Mouse (Mus musculus): ENCODE results near the gene Foxq1. TPM values are rescaled to one million over a fixed set of nuclear protein-coding genes. Genes with fewer than 3 reads are reported as not detected.
A peak's percentile ranks its signal among the peaks of the same experiment; 100 is the strongest.

The Foxq1 gene
- polyA plus RNA-seq (2021): 2.3 TPM

DNA sequence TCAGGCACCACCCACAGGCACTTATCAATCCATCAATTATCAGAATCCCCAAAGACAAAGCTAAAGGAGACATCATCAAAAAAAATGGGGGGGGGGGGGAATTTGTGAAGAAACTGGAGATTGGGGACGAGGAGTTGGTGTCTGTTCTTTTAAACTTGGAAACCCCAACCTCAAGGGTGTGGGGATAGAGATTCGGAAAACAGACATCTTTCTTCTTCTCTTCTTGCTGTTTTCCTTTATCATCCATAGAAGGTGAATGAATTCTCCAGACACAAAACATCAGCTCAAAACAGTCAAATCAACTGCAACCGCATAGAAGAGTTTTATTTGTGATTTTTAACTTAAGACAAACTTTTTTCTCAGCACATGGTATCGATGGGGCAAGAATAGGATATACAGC, at the start of gene Foxq1:
Foxq1 (plus strand) TSS at position 301 of the 400 bp plus-strand sequence.
- in situ Hi-C loops (cut with MboI; ENCODE audit: low pct_unique_long_range_greater_than_20kb): no loop called here
- no peak for TF ChIP-seq CTCF (IDR thresholded peaks at IDR 0.05)
- no peak for ATAC-seq
- ChIA-PET CTCF (interaction anchor here (1.0 to 2.3 kb wide), 2 partner anchors 9 to 348 kb away, joined by 3 to 9 read pairs; no protein-coding TSS in a partner anchor), POLR2A (no interaction called here)
- no peaks in the 10 kb centered on the region for H3K27me3 ChIP-seq
- DNase-seq (ENCODE audit: low read depth, low spot score): no peak

DNA sequence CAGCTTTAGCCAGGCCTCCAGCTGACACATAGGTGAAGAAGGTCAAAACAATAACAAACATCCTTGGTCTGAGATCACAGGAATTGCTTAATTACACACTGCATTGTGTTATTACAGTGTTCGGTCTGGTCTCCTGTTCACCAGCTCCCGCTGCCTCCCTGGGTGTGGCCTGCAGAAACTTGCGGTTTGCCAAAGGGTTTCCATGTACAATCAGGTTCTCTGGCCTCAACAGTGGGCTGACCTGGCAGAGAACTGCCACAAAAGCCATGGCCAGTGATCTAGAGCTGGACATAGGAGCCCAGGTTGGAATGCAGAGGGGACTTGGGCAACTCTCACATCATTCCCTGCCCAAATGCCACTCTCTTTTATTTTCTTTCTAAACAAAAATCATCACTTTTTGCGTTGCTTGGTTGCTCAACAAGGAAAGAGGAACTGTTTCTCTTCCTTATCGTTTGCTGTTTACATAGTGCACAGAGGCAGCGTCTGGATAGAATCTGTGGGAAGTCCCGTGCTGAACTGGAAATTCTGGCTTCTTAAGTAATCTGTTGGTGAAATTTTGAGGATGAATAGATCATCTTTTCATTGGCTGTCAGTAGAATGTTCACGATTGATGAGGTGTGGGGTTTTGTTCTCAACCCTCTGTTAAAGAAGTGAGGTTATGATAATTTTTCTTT, 49.3 kb upstream of the Foxq1 start:
- ATAC-seq (no peak), DNase-seq (ENCODE audit: low read depth, low spot score) (no peak)
- POLR2A ChIA-PET: no interaction called here
- TF ChIP-seq CTCF (IDR thresholded peaks at IDR 0.05): no peak
- in situ Hi-C loops (cut with MboI; ENCODE audit: low pct_unique_long_range_greater_than_20kb): no loop called here
- CTCF ChIA-PET: interaction anchor here (0.9 to 1.1 kb wide), 2 partner anchors 19 to 29 kb away, joined by 3 read pairs; no protein-coding TSS in a partner anchor
- H3K27me3 ChIP-seq: no peaks in the 10 kb centered on the region

DNA sequence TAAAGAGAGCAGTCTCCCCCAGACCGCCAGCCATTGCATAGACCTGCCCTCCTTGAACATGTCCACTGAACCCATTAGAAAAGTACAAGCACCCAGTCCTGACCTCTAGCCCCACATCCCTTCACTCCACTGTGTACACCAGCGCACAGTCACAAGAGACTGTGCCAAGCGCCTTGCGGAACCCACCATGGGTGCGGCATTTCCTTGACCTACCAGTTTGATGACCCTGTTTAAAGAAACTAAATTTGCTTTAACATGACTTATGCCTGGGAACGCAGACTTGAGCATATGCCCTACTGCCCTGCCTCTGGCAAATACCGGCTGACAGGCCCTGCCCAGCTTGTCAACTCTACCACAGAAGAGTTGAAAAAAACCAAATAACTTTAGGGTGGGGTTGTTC, 40.7 kb upstream of the Foxq1 start:
- ATAC-seq (no peak), DNase-seq (ENCODE audit: low read depth, low spot score) (no peak)
- H3K27me3 ChIP-seq: no peaks in the 10 kb centered on the region
- in situ Hi-C loops (cut with MboI; ENCODE audit: low pct_unique_long_range_greater_than_20kb): no loop called here
- no peak for TF ChIP-seq CTCF (IDR thresholded peaks at IDR 0.05)
- POLR2A ChIA-PET: no interaction called here
- CTCF ChIA-PET: interaction anchor here (2.2 kb wide), 1 partner anchor 10 kb away, joined by 7 read pairs; no protein-coding TSS in a partner anchor

DNA sequence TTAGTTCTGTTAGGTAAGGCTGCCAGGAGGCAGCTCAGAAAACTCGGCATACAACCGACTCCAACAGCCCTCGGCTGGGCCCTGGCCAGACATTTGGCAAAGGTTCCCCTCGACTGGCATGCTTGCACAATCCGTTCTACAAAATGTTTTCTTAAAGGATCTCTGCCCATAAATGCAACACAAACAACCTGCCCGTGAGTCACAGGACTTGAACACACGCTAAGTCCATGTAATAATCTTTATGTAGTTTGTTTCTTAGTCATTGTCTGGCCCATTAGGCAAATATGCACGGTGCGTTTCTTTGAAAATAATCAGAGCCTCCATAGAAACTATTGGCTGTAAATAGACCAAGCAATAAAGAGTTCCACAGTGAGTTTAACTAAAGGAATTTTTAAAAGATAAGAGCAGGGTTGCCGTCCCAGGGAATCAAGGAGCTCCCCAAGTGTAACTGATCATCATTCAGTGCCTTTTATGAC, 37.5 kb upstream of the Foxq1 start:
- DNase-seq (ENCODE audit: low read depth, low spot score) (peak; percentile 96), ATAC-seq (peak; percentile 86)
- no peaks in the 10 kb centered on the region for H3K27me3 ChIP-seq
- in situ Hi-C loops (cut with MboI; ENCODE audit: low pct_unique_long_range_greater_than_20kb): no loop called here
- ChIA-PET POLR2A (interaction anchor here (1.2 kb wide), 1 partner anchor 49 kb away, joined by 3 read pairs; no protein-coding TSS in a partner anchor), CTCF (interaction anchor here (0.9 to 2.2 kb wide), 5 partner anchors 11 to 310 kb away, joined by 3 to 8 read pairs (median 4); no protein-coding TSS in a partner anchor)
- TF ChIP-seq CTCF (IDR thresholded peaks at IDR 0.05): no peak

DNA sequence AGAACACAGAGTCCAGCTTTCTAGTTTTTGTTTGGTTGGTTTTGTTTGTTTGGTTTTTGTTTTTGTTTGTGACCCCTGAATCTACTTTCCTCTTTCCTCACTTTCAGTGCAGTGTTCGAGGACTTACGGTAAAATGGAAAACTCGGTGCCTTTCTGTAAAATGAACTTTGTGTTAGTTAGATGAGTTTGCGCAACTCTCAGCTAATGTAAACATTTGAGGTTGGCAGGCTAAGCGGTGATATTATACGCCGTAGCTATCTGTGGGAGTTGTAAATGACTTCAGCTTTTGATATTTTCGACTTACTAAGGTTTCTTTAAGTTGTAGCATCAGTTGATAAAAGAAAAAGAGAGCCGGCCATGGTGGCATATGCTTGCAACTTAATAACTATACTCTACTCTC, 37.0 kb upstream of the Foxq1 start:
- in situ Hi-C loops (cut with MboI; ENCODE audit: low pct_unique_long_range_greater_than_20kb): no loop called here
- no peak for TF ChIP-seq CTCF (IDR thresholded peaks at IDR 0.05)
- ATAC-seq (no peak), DNase-seq (ENCODE audit: low read depth, low spot score) (no peak)
- ChIA-PET CTCF (interaction anchor here (0.9 to 2.2 kb wide), 4 partner anchors 11 to 311 kb away, joined by 3 to 8 read pairs (median 4); no protein-coding TSS in a partner anchor), POLR2A (interaction anchor here (1.2 kb wide), 1 partner anchor 50 kb away, joined by 3 read pairs; no protein-coding TSS in a partner anchor)
- H3K27me3 ChIP-seq: no peaks in the 10 kb centered on the region

DNA sequence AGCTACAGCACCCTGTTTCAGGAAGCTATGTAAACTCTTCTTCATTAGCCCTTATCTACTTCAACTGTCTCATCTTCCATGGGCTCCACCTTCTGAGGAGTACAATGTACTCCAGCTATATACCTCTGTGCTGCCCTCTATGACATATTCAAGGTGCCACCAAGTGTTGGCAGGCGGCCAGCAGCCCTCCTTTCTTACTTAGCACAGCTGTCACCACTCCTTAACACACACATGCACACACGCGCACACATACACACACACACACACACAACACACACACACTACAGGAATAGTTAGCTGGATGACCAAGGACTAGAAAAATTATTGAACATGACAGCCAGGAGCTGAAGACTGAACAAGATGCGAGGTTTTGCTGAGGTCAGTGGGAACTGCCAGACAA, 31.0 kb upstream of the Foxq1 start:
- POLR2A ChIA-PET: interaction anchor here (1.3 kb wide), 1 partner anchor 14 kb away, joined by 4 read pairs; no protein-coding TSS in a partner anchor
- TF ChIP-seq CTCF (IDR thresholded peaks at IDR 0.05): no peak
- ATAC-seq: no peak
- no peaks in the 10 kb centered on the region for H3K27me3 ChIP-seq
- DNase-seq (ENCODE audit: low read depth, low spot score): no peak
- in situ Hi-C loops (cut with MboI; ENCODE audit: low pct_unique_long_range_greater_than_20kb): no loop called here
- CTCF ChIA-PET: interaction anchor here (0.8 kb wide), 1 partner anchor 14 kb away, joined by 3 read pairs; no protein-coding TSS in a partner anchor

DNA sequence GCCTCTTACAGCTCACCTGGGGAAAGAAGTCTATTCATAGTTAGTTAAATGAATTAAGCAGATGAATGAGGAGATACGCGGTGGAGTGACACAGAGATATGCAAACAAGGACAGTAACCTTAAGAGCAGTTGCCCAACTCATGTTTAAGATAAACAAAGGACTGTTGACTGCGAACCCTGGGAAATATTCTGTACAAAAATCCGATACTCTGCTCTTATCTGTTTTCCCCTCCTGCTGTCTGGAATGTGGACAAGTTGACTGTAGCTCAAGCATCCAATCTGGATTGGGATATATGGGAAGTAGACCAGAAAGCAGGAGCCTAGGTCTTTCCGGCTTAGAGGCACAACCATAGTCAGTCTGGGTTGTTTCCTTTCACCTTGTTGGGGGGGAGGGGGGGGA, 24.7 kb upstream of the Foxq1 start:
- ATAC-seq (no peak), DNase-seq (ENCODE audit: low read depth, low spot score) (no peak)
- H3K27me3 ChIP-seq: no peaks in the 10 kb centered on the region
- in situ Hi-C loops (cut with MboI; ENCODE audit: low pct_unique_long_range_greater_than_20kb): no loop called here
- no peak for TF ChIP-seq CTCF (IDR thresholded peaks at IDR 0.05)
- ChIA-PET POLR2A (no interaction called here), CTCF (no interaction called here)

DNA sequence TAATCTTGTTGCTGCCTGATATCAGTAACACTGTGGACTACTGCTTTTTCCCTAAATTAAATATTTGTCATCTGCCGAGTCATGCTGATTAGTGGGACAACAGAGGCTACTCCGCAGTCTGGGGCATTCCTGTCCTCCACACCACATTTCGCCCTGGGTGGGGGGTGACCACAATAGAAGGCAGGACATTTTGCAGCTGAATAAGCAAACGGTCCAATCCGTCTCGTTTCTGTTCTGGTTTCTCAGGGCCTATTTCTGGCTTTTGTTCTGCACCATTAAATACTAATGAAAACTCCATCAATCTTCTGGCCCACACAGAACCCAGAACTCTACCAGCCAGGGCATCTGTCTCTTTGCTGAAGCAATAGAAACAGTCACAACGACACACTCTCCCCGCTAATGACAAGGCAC, 24.3 kb upstream of the Foxq1 start:
- ATAC-seq: no peak
- DNase-seq (ENCODE audit: low read depth, low spot score): no peak
- H3K27me3 ChIP-seq: no peaks in the 10 kb centered on the region
- POLR2A ChIA-PET: no interaction called here
- in situ Hi-C loops (cut with MboI; ENCODE audit: low pct_unique_long_range_greater_than_20kb): no loop called here
- CTCF ChIA-PET: no interaction called here
- TF ChIP-seq CTCF (IDR thresholded peaks at IDR 0.05): no peak

DNA sequence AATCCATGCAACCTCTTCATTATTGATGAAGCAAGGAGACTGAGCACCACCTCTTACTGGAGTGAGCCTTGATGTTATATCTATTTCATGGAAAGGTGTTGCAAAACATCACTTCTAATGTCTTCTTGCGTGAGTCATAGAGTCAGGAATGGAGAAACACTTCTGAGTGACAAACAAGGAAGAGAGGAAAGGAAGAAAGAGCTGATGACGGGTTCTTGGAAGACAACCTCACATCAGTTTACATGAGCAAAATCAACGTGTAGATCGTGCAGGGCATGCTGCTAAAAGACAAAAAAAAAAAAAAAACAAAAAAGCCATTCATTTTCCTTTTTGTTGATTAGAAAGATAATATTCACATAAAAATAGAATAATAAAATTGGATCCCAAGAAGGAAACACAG, 21.2 kb upstream of the Foxq1 start:
- ATAC-seq (no peak), DNase-seq (ENCODE audit: low read depth, low spot score) (no peak)
- no peaks in the 10 kb centered on the region for H3K27me3 ChIP-seq
- ChIA-PET POLR2A (no interaction called here), CTCF (no interaction called here)
- no peak for TF ChIP-seq CTCF (IDR thresholded peaks at IDR 0.05)
- in situ Hi-C loops (cut with MboI; ENCODE audit: low pct_unique_long_range_greater_than_20kb): no loop called here

DNA sequence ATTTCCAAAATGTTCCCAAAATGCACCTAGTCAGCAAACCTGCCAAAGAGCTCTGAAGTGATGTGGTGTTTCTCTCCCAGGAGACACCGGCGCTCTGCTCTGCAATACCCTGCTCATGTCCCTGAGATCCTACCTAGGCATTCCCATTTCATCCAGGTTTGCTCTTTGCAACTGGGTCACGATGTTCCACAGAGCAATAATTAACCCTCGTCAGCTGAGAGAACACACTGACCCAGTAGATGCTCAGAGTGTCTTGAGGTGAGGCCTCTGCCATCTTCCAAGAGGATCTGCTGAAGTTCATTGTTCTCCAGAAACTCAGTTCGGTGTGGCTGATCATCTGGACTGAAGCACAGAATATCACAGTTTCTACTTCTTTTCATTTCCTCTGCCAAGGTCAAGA, 12.9 kb upstream of the Foxq1 start:
- CTCF ChIA-PET: no interaction called here
- in situ Hi-C loops (cut with MboI; ENCODE audit: low pct_unique_long_range_greater_than_20kb): no loop called here
- ATAC-seq: no peak

DNA sequence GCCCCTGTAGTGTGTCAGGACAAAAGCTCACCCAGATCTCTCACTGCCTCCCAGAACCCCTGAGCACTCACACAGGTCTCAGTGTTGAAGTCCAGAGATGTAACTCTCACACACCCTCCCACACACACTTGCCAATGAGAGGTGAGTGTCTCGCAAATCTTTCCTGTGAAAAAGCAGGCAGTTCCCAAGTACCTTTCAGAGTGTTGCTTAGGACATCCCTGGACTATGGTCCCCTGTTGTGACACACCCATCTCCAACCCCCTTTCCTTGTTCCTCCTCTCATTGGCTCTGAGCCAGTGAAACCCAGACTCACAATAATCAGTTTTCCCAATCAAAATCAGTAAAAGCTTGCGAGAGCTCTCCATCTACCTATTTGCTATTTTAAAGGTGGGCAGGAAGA, 9.2 kb upstream of the Foxq1 start:
- POLR2A ChIA-PET: no interaction called here
- no peak for DNase-seq (ENCODE audit: low read depth, low spot score)
- TF ChIP-seq CTCF (IDR thresholded peaks at IDR 0.05): no peak
- in situ Hi-C loops (cut with MboI; ENCODE audit: low pct_unique_long_range_greater_than_20kb): no loop called here
- H3K27me3 ChIP-seq: no peaks in the 10 kb centered on the region
- ATAC-seq: no peak
- CTCF ChIA-PET: interaction anchor here (1.3 kb wide), 1 partner anchor 11 kb away, joined by 3 read pairs; no protein-coding TSS in a partner anchor

More for the DNA sequence above, 12.9 kb upstream of the Foxq1 start:
- TF ChIP-seq CTCF (IDR thresholded peaks at IDR 0.05): no peak
- DNase-seq (ENCODE audit: low read depth, low spot score): no peak
- POLR2A ChIA-PET: no interaction called here
- no peaks in the 10 kb centered on the region for H3K27me3 ChIP-seq

All from Patski (cell line).